Mouse (Mus musculus): ENCODE measurements around the gene Plekhg5. TPM values are rescaled to one million over a fixed set of nuclear protein-coding genes. Genes with fewer than 3 reads are reported as not detected.

Gene Plekhg5
- total RNA-seq, 2 experiments from 2014 or later, result 22.2 to 31.9 TPM

DNA sequence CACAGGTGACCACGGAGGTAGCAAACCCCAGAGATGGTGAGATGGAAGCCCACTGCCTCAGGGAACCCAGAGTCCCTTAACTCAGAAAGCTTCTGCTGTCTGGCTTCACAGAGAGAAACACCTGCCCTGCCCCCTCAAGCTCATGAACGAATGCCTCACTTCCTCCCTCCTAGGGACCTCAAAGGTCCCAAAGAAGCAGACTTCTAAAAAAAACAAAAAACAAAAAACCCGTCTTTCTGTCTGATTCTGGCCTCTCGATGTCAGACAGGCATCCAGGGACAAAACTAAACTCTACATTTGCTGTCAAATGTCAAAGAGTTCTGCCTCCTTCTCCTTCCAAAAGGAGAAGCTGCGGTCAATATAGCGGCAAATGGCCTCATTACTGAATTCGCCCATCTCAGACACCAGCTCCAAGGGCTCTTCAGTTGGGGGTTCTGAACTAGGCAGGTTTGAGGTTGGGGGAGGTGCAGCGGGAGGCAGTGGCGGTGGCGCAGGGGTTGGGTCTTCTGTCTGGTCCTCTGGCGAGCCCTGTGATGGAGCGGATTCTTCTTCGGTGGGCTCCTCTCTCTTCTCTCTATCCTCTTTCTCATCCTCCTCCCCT is 52.2 kb downstream of the Plekhg5 start:
- no peak for DNase-seq (ENCODE audit: low spot score in 2 of 2)

- peak in 1 of 2 experiments; percentile 57 for DNase-seq (ENCODE audit: low spot score in 2 of 2)
Observed at GRCm38 (mm10) chr4:152125161-152126025, 53.1 kb downstream of the Plekhg5 start.

DNA sequence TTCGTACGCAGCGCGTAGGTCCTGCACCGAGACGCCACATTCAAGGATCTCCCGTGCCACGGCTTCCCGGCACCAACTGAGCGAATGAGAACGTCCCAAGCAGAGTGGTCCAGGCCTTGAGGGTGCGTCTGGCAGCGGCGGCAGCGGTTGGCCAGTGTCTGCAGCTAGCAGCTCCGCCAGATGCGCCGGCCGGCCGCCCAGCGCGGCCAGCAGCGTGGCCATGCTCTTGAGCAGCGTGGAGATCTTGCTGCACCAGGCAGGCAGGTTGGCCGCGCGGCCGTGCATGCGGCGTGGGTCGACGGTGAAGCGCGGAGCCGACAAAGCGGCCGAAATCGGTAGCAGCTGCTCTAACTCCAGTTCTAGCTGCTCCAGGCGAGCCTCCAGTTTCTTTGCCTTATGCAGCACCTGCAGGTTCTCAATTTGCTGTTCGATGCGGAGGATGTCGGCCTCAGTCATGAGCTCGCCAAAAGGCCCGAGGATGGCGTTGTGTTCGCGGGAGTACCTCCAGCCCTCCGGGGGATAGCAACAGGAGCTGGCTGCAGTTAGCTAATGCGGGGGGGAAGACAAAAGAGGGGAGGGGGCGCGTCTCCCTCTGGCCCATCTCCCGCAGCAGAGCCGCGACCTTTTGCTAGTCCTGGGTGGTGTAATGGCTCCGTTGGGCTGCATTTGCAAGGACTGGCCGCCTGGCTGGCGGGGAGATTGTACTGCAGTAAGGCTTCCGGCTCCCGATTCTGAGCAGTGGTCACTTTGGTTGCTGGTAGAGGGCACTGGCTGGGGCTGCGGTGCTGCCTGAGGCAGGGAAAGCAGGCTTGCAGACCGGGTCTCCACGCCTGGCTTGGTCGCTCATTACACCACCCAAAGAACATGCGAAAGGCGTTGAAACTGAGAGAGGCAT is 54.0 kb downstream of the Plekhg5 start:
- no peak for DNase-seq (ENCODE audit: low spot score in 2 of 2)

DNA sequence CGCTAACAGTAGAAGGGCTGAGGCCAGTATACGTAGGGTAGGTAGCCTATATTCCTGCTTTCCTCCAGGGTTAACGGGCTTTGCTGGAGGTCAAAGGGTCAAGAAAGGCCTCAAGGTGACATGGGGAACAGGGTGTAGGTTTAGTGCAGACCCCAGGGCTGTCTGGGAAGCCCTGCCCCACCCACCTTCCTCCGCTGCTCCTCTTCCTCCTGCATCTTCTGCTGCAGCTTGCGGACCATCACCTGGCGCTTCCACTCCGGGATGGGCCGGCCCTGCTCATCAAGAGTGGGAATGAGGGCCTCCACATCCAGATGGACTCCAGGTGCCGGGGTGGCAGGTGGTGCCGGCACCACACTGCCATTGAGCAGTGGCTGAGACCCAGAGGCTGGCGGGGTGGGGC is 55.6 kb downstream of the Plekhg5 start:
- DNase-seq (ENCODE audit: low spot score in 2 of 2), result no peak

DNA sequence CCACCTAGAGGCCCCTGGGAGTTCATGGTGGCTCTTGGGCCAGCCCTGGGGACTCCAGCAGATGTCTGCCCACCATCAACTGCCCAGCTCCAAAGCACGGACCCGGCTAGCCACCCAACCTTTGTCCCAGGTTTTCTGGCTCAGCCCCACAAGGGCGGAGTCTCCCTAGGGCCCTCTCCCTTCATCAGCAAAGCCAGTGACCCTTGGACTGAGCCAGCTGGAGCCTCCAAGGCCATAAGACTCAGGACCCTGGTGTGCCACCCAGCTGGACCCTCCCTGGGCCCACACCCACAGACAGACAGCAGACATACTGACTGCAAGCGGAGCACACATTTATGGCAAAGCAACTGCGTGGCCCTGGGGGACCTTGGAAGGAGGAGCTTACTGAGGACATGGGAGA is 56.5 kb downstream of the Plekhg5 start:
- DNase-seq (ENCODE audit: low spot score in 2 of 2), result no peak

GRCm38 (mm10) chr4:152129395-152129930 is 57.2 kb downstream of the Plekhg5 start:
- DNase-seq (ENCODE audit: low spot score in 2 of 2), result no peak

- peak in 1 of 2 experiments; percentile 72 for DNase-seq (ENCODE audit: low spot score in 2 of 2)
Observed at GRCm38 (mm10) chr4:152130771-152131653, 58.7 kb downstream of the Plekhg5 start.

DNA sequence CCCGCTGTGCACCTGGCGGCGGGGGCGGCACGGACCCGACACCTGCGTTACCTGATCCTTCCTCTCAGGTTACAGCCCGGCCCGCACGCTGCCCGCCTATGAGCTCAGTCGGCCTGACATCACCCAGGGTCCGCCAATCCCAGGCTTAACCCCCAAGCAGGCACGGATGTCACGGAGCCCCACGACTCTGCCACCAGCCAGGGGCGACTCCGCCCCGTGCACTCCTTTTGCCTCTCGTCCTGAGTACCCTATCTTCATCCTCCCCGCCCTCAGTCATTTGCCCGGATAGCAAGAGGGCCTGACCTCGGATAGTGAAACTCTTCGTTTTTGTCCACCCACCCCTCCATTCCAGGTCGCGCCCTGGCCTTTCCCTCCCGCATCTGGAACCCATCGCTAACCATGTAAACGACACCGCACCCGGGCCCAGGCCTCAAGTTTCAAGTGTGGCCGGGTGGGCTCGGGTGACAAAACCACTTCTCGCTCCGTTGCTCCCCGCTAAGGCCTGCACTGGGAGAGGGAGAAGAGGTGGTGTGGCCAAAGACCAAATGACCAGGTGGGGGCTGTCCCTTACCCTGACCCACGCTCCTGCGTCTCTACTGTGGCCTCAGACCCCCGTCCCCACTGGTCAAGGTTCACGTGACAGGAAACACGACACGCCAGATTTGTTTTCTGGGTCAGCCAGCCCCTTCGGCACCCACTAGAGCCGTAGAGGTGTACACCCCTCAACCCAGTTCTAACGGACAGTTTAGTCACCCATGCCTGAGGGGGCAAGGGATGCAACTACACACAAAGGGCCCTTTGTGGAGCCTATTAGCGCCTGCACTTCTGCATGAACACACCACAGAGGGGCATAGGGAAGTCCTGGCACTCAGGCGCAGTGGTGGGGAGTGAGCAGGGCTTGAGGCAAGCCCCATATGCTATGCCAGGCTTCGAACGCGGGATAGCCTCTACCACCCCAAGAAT is 59.8 kb downstream of the Plekhg5 start:
- no peak for DNase-seq (ENCODE audit: low spot score in 2 of 2)

- DNase-seq (ENCODE audit: low spot score in 2 of 2), result no peak
Observed at GRCm38 (mm10) chr4:152132772-152133169, 60.5 kb downstream of the Plekhg5 start.

GRCm38 (mm10) chr4:152133213-152133612 is 60.9 kb downstream of the Plekhg5 start:
- DNase-seq (ENCODE audit: low spot score in 2 of 2), result no peak

DNA sequence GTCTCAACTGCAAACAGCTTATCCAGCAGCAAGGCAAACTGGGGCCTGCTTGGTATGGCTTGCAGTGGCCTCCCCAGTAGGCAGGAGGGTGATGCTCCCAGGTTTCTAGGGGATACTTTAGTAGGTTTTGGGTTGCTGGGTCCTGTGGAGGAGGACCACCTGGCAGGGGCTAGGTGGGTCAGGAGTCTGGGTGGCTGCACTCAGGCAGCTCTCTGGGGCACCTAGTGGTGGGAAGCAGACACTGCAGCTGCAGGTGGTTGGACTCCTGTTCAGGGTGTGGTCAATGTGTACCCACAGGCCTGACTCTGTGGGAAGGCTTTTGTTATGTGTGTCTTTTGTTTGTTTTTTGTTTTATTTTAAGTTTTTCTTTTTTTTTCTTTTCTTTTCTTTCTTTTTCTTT is 62.2 kb downstream of the Plekhg5 start:
- DNase-seq (ENCODE audit: low spot score in 2 of 2), result no peak

DNA sequence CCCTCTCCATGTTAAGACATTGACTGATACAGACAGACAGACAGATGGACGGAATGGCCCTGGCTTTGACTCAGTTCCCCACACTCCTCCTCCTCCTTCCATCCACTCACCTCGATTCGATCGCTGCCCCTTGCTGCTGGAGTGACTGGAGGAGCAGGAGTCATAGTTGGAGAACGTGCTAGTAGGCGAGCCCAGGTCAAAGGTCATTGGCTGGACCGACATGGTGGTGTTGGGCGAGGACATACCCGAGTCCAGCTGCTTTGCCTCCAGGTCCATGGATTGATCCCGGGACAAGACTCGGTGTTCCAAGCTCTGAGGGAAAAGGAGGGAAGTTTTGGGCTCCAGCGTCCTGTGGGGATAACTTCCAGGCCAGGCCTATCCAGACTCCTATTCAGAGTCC is 63.1 kb downstream of the Plekhg5 start:
- no peak for DNase-seq (ENCODE audit: low spot score in 2 of 2)

DNA sequence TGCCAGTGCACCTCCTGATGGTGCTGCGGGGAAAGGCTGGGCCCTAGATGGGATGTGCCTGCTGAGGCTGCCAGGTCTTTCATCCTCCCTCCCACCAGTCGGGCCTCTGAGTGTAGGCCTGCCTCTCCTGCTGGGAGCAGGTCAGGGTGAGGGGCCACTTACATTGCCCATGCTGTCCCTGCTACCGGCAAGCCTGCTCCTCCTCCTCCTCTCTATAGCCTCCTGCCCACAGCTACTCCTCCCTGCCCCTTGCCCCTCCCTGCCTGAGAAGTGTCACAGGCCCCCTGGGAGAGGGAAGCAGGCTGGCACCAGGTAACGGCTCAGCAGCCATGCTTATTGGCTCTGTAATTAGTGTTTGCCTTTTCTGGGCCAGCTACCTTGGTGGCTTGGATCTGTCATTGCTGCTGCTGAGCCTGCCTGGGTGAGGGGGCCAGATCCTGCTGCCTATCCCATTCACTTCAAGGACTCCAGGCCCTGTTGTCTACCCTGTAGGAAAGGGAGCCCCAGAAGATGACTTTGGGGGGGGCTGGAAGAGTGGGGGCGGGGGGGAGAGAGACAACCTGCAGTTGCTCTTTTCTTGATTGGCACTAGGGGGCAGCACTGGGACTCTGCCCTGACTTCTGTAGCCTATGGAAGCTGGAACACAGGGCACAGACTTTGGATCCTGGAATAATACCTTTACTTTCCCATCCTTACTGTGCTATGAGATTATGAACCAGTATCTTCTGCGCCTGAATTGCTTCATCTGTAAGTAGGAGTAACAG is 64.0 kb downstream of the Plekhg5 start:
- DNase-seq (ENCODE audit: low spot score in 2 of 2), result no peak

- no peak for DNase-seq (ENCODE audit: low spot score in 2 of 2)
Observed at GRCm38 (mm10) chr4:152136876-152137250, 64.6 kb downstream of the Plekhg5 start.

- peak; percentile 77 to 89 for DNase-seq (ENCODE audit: low spot score in 2 of 2)
Observed at GRCm38 (mm10) chr4:152138497-152139260, 66.4 kb downstream of the Plekhg5 start.

DNA sequence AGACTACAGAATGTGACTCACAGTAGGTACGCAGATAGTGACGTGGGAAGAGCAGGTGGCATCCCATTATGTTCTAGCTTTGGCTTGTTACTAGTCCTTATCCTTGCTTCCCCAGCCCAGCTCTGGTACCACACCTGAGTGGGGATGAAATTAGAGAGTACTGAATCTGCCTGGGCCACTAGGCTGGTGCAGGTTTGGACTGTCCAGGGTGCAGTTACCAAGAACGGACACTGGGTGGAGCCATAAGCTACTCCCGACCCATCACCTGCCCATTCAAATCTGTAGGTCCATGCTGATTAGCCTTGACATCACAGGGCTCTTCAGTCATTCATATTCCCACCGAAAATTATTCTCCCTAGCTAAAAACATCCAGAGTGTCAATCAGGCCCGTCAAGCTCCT is 68.1 kb downstream of the Plekhg5 start:
- DNase-seq (ENCODE audit: low spot score in 2 of 2), result no peak

DNA sequence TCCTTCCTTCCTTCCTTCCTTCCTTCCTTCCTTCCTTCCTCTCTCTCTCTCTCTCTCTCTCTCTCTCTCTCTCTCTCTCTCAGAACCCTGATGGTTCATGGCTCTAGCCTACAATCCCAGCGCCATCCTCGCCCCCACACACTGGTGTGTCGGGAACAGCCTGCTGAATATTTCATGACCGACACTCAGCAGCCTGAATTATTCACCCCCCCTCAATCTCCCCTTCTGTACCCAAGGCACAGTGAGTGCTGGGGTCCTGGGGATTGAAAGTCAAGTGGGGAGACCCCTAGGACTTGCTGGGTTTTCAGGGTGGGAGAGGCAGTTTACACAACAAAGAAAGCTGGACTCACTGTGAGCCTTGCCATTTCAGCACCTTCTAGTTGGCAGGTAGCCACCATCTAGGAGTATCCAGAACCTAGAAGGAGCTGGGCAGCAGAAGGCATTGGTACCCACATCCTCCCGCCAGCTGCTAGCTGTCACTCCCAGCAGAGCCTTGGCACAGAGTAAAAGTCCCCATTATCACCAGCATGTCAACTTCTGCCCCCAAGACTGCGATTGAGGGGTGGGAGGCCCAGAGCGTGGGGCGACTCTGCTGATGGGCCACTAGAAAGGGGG is 69.3 kb downstream of the Plekhg5 start:
- DNase-seq (ENCODE audit: low spot score in 2 of 2), result no peak
